Mouse (Mus musculus): ENCODE results near the gene Aqp3.

DNA sequence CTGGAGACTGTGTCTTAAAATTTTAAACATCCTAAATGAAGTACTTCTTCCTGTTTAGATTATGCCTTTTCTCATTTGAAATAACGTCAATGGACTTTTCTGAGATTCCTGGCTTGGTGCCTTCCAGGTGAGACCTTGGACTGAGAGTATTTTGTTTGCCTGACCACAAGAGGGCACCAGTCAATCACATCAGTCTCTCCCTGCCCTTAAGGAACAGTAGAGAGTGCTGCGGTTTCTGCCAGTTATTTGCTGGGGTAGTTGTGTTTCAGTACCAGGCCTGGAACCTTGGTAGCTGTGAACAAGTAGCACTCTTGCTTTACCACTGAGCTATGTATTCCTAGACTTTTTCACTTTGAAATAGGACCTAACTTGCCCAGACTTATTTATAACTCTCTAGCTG lies 31.4 kb upstream of the Aqp3 start:
- no peak for TF ChIP-seq POLR2A (IDR thresholded peaks at IDR 0.05; ENCODE audit: insufficient read depth, low read depth, low read length)
- TF ChIP-seq CTCF (IDR thresholded peaks at IDR 0.05; ENCODE audit: insufficient read depth, low read depth, low read length) = no peak

All from olfactory bulb, adult 2 months (tissue).